Mouse (Mus musculus): Measurements from ENCODE around the gene Mfap1b.
"Not testable (repeated sequence)": the region's sequence is repeated elsewhere in the genome, so short reads cannot be mapped to it uniquely, and the experiment has no call there.

DNA sequence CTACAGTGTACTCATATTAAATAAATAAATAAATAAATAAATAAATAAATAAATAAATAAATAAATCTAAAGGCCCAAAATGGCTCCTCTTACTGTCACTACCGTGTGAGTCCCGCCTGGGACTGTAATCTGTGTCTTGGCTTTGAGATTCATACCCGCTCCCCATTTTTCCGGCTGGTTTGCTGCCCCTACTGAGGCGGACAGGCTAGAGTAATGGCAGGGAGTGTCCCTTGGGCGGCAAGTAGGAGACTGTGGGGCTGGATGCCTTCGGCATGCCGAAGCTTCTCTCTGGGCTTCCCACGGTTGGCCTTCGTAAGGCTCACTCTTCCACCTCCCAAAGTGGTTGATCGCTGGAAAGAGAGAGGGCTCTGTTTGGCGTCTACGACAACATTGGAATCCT, 7.0 kb upstream of the Mfap1b start:
- TF ChIP-seq POLR2A (IDR thresholded peaks at IDR 0.05; ENCODE audit: insufficient read depth, low read depth, low read length); CTCF (IDR thresholded peaks at IDR 0.05): not testable (repeated sequence)
